Mouse (Mus musculus): Measurements from ENCODE around the gene Gm35315. TPM values are rescaled to one million over a fixed set of nuclear protein-coding genes. Genes with fewer than 3 reads are reported as not detected.
"Not testable (repeated sequence)": the region's sequence is repeated elsewhere in the genome, so short reads cannot be mapped to it uniquely, and the experiment has no call there.

Gm35315 gene
- polyA plus RNA-seq (2021), result 0.64 TPM

DNA sequence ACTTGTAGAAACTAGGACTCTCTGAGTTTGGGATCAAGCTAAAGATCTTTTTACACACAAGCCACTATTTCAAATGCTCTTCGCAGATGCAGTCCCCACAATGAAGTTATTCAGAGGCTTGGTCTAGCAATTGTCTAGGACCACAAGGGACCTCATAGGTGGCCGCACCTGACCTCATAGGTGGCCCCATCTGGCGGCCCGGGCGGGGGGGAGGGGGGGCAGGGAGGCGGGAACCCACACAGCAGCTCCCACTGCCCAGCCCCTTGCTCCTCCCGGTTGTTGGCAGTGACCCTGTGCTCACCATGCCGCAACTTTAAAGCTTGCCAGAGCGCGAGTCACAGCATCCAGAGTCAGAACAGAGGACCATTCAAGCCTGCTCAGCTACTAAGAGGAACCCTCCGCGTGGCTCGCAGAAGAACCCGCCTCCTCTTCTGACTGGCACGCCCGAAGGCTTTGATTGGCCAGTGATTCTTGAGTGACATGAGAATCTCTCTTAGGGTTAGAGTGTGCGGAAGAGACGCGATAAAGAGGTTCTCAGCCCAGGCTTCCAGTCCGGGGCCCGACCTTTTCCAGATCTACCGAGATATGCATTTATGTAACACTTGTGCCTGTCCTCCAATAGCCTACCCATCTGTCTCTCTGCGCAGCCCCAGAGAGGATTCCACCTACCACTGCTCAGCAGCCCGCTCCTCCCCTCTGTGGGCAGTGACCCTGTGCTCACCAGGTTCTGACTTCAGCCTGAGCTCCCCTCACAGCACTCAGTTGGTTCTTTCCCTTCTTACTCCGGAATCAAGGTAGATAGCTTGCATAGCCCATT, at the start of gene Gm35315:
TSS of gene Gm35315 (minus strand) at position 391 of the 817 bp plus-strand sequence.
- in situ Hi-C loops (cut with MboI; ENCODE audit: low pct_unique_long_range_greater_than_20kb), result no loop called here
- no peak for TF ChIP-seq CTCF (IDR thresholded peaks at IDR 0.05)
- no peak for DNase-seq (ENCODE audit: low read depth, low spot score)
- ChIA-PET POLR2A (interaction anchor here (1.5 to 1.6 kb wide), 2 partner anchors 10 to 13 kb away, joined by 3 to 5 read pairs; no protein-coding TSS in a partner anchor), CTCF (no interaction called here)
- ATAC-seq, result peak; percentile 98
- no peaks in the 10 kb centered on the region for H3K27me3 ChIP-seq

DNA sequence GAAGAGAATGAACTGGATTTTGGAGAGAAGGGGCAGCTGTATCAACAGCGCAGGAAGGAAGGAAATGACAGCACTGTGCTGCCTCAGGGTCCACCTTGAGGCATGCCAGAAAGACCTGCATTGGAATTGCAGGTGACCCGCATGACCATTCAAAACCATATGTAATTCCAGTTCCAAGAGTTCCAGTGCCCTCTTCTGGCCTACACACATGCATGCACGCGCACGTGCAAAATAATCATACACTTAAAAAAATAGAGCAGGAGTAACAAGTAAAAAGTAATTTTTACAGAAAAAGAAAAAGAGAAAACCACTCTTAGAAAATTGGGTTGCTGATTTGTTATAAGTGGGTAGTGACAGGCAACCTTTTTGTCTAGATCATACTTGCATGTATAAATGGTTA, 48.8 kb upstream of the Gm35315 start:
- ATAC-seq (no peak), DNase-seq (ENCODE audit: low read depth, low spot score) (no peak)
- ChIA-PET POLR2A (no interaction called here), CTCF (interaction anchor here (0.8 to 1.1 kb wide), 2 partner anchors 10 to 27 kb away, joined by 3 read pairs; no protein-coding TSS in a partner anchor)
- peak; percentile 60 for TF ChIP-seq CTCF (IDR thresholded peaks at IDR 0.05)
- in situ Hi-C loops (cut with MboI; ENCODE audit: low pct_unique_long_range_greater_than_20kb), result no loop called here
- H3K27me3 ChIP-seq, result no peaks in the 10 kb centered on the region

DNA sequence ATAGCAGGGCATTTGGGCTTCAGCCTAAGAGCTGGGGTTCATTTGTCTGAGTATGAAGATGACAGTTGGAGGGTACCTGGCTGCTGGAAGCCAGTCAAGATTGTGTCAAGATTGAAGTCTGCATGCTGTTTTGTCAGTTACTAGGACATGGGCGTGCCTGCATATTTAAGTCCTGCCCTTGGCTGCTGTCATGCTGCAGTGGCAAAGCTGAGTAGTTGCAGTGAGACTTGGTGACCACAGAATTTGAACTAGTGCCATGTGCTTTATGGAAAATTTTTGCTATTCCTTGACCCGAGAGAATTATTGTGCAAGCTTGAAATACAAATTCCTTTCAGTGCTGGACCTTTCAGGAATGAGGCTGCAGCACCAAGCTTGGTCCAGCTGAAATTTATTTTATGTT, 48.1 kb upstream of the Gm35315 start:
- no peaks in the 10 kb centered on the region for H3K27me3 ChIP-seq
- CTCF ChIA-PET, result interaction anchor here (1.1 kb wide), 1 partner anchor 28 kb away, joined by 3 read pairs; no protein-coding TSS in a partner anchor
- in situ Hi-C loops (cut with MboI; ENCODE audit: low pct_unique_long_range_greater_than_20kb), result no loop called here
- POLR2A ChIA-PET, result no interaction called here
- ATAC-seq, result no peak
- no peak for TF ChIP-seq CTCF (IDR thresholded peaks at IDR 0.05)
- DNase-seq (ENCODE audit: low read depth, low spot score), result no peak

- H3K27me3 ChIP-seq, result no peaks in the 10 kb centered on the region
- DNase-seq (ENCODE audit: low read depth, low spot score) (no peak), ATAC-seq (no peak)
- POLR2A ChIA-PET, result no interaction called here
- in situ Hi-C loops (cut with MboI; ENCODE audit: low pct_unique_long_range_greater_than_20kb), result no loop called here
- CTCF ChIA-PET, result interaction anchor here (1.6 kb wide), 1 partner anchor 44 kb away, joined by 3 read pairs; no protein-coding TSS in a partner anchor
- TF ChIP-seq CTCF (IDR thresholded peaks at IDR 0.05), result no peak
Observed at GRCm38 (mm10) chr5:110140424-110140823, 46.2 kb upstream of the Gm35315 start.

DNA sequence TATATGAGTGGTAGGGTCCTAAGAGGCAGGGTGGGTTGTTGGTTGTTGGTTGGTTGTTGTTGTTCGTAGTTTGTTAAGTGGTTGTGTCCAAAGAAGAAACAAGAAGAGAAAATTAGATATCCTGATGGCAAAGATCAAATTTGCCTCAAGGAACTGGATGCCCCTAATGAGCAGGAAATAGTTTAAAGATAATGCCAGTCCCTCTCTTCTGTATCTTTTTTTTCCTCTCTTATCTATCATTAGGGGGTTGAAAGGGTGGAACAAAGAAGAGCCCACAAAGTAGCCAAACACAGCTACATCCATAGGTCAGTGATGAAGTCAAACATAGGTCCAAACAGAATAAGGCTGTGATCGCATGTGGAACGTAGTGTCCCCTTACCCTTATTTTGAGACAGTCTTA, 45.1 kb upstream of the Gm35315 start:
- DNase-seq (ENCODE audit: low read depth, low spot score), result no peak
- no peak for ATAC-seq
- ChIA-PET POLR2A (interaction anchor here (0.6 kb wide), 1 partner anchor 567 kb away, joined by 3 read pairs; no protein-coding TSS in a partner anchor), CTCF (interaction anchor here (0.9 to 1.6 kb wide), 3 partner anchors 18 to 82 kb away, joined by 3 to 4 read pairs (median 3); no protein-coding TSS in a partner anchor)
- in situ Hi-C loops (cut with MboI; ENCODE audit: low pct_unique_long_range_greater_than_20kb), result loop anchor here (10.0 kb wide), 1 partner anchor 585 kb away; the partner anchor contains the start of gene Crlf2
- no peak for TF ChIP-seq CTCF (IDR thresholded peaks at IDR 0.05)
- no peaks in the 10 kb centered on the region for H3K27me3 ChIP-seq

GRCm38 (mm10) chr5:110137816-110138215, 43.6 kb upstream of the Gm35315 start:
- no peak for ATAC-seq
- POLR2A ChIA-PET, result no interaction called here
- no peaks in the 10 kb centered on the region for H3K27me3 ChIP-seq
- in situ Hi-C loops (cut with MboI; ENCODE audit: low pct_unique_long_range_greater_than_20kb), result loop anchor here (10.0 kb wide), 1 partner anchor 583 kb away; the partner anchor contains the start of gene Crlf2
- CTCF ChIA-PET, result no interaction called here
- TF ChIP-seq CTCF (IDR thresholded peaks at IDR 0.05), result no peak
- no peak for DNase-seq (ENCODE audit: low read depth, low spot score)

GRCm38 (mm10) chr5:110136087-110136464, 41.9 kb upstream of the Gm35315 start:
- in situ Hi-C loops (cut with MboI; ENCODE audit: low pct_unique_long_range_greater_than_20kb), result loop anchor here (10.0 kb wide), 1 partner anchor 581 kb away; the partner anchor contains the start of gene Crlf2
- ChIA-PET CTCF (interaction anchor here (1.1 kb wide), 1 partner anchor 79 kb away, joined by 3 read pairs; no protein-coding TSS in a partner anchor), POLR2A (no interaction called here)
- ATAC-seq, result peak; percentile 29
- peak; percentile 6 for DNase-seq (ENCODE audit: low read depth, low spot score)
- no peaks in the 10 kb centered on the region for H3K27me3 ChIP-seq
- no peak for TF ChIP-seq CTCF (IDR thresholded peaks at IDR 0.05)

GRCm38 (mm10) chr5:110135293-110136086, 41.3 kb upstream of the Gm35315 start, which contains the start of gene Chfr:
Gene Chfr (plus strand): TSS chr5:110135842.
- no peak for TF ChIP-seq CTCF (IDR thresholded peaks at IDR 0.05)
- H3K27me3 ChIP-seq, result no peaks in the 10 kb centered on the region
- DNase-seq (ENCODE audit: low read depth, low spot score), result peak; percentile 97
- ChIA-PET CTCF (interaction anchor here (1.1 kb wide), 1 partner anchor 78 kb away, joined by 3 read pairs; no protein-coding TSS in a partner anchor), POLR2A (interaction anchor here (1.1 kb wide), 1 partner anchor 40 kb away, joined by 3 read pairs; no protein-coding TSS in a partner anchor)
- in situ Hi-C loops (cut with MboI; ENCODE audit: low pct_unique_long_range_greater_than_20kb), result loop anchor here (10.0 kb wide), 1 partner anchor 581 kb away; the partner anchor contains the start of gene Crlf2
- ATAC-seq, result peak; percentile 100

DNA sequence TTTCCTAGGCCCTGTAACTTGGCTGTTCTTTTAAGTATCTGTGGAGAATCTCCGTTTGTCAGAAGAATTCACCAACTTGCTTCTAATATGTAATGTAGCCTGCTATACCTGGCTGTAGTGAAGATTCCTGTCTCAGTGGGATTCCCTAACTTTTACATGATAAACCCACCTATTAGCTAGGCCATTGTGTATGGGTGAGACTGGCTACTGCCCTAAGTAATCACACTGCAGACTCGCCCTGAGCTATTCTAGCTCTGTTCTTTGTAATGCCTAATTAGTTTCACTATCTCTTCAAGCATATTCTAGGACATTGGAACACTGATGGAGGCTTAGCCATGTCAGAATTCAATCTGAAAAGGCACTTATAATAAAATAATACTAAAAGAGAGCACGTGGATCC, 28.2 kb upstream of the Gm35315 start:
- ATAC-seq; H3K27me3 ChIP-seq; CTCF ChIA-PET; DNase-seq (ENCODE audit: low read depth, low spot score); POLR2A ChIA-PET; in situ Hi-C loops (cut with MboI; ENCODE audit: low pct_unique_long_range_greater_than_20kb): not testable (repeated sequence)

DNA sequence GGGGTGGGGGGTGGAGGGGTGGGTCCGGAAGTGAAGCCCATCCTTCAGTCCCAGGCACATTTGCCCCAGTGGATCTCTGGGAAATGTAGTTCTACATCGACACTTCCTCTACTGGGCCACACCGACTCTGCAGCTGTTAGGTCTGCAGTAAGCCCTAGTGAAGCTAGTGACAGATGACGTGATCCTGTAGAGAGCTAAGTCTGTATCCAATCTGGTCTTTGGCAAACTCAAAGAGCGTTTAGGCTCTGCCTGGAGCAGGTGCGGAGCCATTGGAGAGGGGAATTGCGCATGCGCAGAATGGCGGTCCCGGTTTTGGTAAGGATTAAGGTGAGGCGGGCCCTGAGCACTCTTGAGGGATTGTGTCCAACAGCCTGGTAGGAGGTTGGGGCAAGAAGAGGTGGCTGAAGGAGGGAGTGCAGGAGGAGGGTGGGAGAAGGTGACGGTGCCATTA, 15.8 kb upstream of the Gm35315 start, which contains the start of gene Zfp605:
TSS of gene Zfp605 (plus strand) at position 102 of the 451 bp plus-strand sequence.
- DNase-seq (ENCODE audit: low read depth, low spot score), result peak; percentile 76
- POLR2A ChIA-PET, result no interaction called here

More for the DNA sequence above, 15.8 kb upstream of the Gm35315 start, which contains the start of gene Zfp605:
- H3K27me3 ChIP-seq, result no peaks in the 10 kb centered on the region
- CTCF ChIA-PET, result no interaction called here
- in situ Hi-C loops (cut with MboI; ENCODE audit: low pct_unique_long_range_greater_than_20kb), result loop anchor here (10.0 kb wide), 1 partner anchor 55 kb away; no protein-coding TSS in a partner anchor
- peak; percentile 48 for ATAC-seq
- no peak for TF ChIP-seq CTCF (IDR thresholded peaks at IDR 0.05)

All from Patski (cell line).